Mouse (Mus musculus): ENCODE measurements around the gene Spint3. TPM values are rescaled to one million over a fixed set of nuclear protein-coding genes. Genes with fewer than 3 reads are reported as not detected.
A peak's percentile ranks its signal among the peaks of the same experiment; 100 is the strongest.
"Not testable (repeated sequence)": the region's sequence is repeated elsewhere in the genome, so short reads cannot be mapped to it uniquely, and the experiment has no call there.

Gene Spint3
- polyA plus RNA-seq, 2 experiments = not detected

GRCm38 (mm10) chr2:164604411-164604810 lies 31.2 kb upstream of the Spint3 start:
- Histone ChIP-seq H3K36me3 (ENCODE audit: control insufficient read depth, insufficient read depth, low read length) (no peaks in the 10 kb centered on the region), H3K9me3 (ENCODE audit: control insufficient read depth, low read length) (no peaks in the 10 kb centered on the region), H3K4me1 (ENCODE audit: control insufficient read depth, insufficient read depth, low read length) (no peaks in the 10 kb centered on the region), H3K4me3 (replicated peaks; ENCODE audit: low read length) (no peak overlapping the region), H3K27me3 (ENCODE audit: control insufficient read depth, insufficient read depth, low read length) (no peaks in the 10 kb centered on the region), H3K4me2 (replicated peaks; ENCODE audit: low read depth, low read length, severe bottlenecking) (no peak overlapping the region), H3K27ac (replicated peaks; ENCODE audit: low read depth, low read length) (no peak overlapping the region), H3K9ac (ENCODE audit: low read depth, low read length, severe bottlenecking) (no peak overlapping the region)
- DNase-seq (ENCODE audit: low spot score) (no peak), ATAC-seq (ENCODE audit: low FRiP score, low read depth) (no peak)
- WGBS = 82% methylated on average over 8 of the region's 8 CpGs
- no peak for TF ChIP-seq POLR2A (IDR thresholded peaks at IDR 0.05; ENCODE audit: borderline replicate concordance, extremely low read depth, insufficient read depth, insufficient read length)

DNA sequence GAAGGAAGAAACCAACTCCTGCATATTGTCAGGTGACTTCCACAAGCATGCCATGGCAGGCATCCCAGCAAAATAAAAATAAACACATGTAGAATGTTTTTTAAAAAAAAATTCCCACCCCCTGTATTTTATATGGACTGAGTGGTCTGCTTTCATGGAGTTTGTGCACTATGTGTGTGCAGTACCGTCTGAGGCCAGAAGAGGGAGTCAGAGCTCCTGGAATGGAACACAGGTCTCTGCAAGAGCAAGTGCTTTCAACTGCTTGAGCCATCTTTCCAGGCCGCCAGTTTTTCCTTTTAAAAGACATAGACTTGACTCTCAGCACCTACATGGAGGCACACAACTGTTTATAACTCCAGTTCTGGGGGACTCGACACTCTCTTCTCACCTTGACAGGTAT lies 30.2 kb upstream of the Spint3 start:
- H3K9ac ChIP-seq (ENCODE audit: low read depth, low read length, severe bottlenecking) = no peak overlapping the region
- ATAC-seq (ENCODE audit: low FRiP score, low read depth) (no peak), DNase-seq (ENCODE audit: low spot score) (no peak)
- no peak overlapping the region for H3K27ac ChIP-seq (replicated peaks; ENCODE audit: low read depth, low read length)
- no peaks in the 10 kb centered on the region for H3K36me3 ChIP-seq (ENCODE audit: control insufficient read depth, insufficient read depth, low read length)
- TF ChIP-seq POLR2A (IDR thresholded peaks at IDR 0.05; ENCODE audit: borderline replicate concordance, extremely low read depth, insufficient read depth, insufficient read length) = no peak
- no peaks in the 10 kb centered on the region for H3K4me1 ChIP-seq (ENCODE audit: control insufficient read depth, insufficient read depth, low read length)
- no peaks in the 10 kb centered on the region for H3K27me3 ChIP-seq (ENCODE audit: control insufficient read depth, insufficient read depth, low read length)
- H3K9me3 ChIP-seq (ENCODE audit: control insufficient read depth, low read length) = no peaks in the 10 kb centered on the region
- 88% methylated on average over 3 of the region's 3 CpGs for WGBS
- no peak overlapping the region for H3K4me2 ChIP-seq (replicated peaks; ENCODE audit: low read depth, low read length, severe bottlenecking)
- H3K4me3 ChIP-seq (replicated peaks; ENCODE audit: low read length) = no peak overlapping the region

DNA sequence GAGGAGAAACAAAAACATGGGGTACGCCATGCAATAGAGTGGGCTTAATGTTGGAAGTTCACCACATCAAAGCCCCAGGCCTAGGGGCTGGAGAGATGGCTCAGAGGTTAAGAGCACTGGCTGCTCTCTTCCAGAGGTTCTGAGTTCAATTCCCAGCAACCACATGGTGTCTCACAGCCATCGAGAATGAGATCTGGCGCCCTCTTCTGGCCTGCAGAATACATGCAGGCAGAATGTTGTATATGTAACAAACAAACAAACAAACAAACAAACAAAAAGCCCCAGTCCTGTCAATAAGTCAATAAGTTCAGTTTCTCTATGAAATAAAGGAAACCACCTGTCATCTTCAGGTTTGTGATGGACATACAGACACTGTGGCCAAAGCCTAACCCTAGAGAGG lies 26.9 kb upstream of the Spint3 start:
- Histone ChIP-seq H3K27me3 (ENCODE audit: control insufficient read depth, insufficient read depth, low read length) (no peaks in the 10 kb centered on the region), H3K9ac (ENCODE audit: low read depth, low read length, severe bottlenecking) (no peak overlapping the region), H3K9me3 (ENCODE audit: control insufficient read depth, low read length) (no peaks in the 10 kb centered on the region), H3K4me2 (replicated peaks; ENCODE audit: low read depth, low read length, severe bottlenecking) (no peak overlapping the region), H3K36me3 (ENCODE audit: control insufficient read depth, insufficient read depth, low read length) (no peaks in the 10 kb centered on the region), H3K4me3 (replicated peaks; ENCODE audit: low read length) (no peak overlapping the region), H3K4me1 (ENCODE audit: control insufficient read depth, insufficient read depth, low read length) (no peaks in the 10 kb centered on the region), H3K27ac (replicated peaks; ENCODE audit: low read depth, low read length) (no peak overlapping the region)
- ATAC-seq (ENCODE audit: low FRiP score, low read depth) = no peak
- DNase-seq (ENCODE audit: low spot score) = no peak
- TF ChIP-seq POLR2A (IDR thresholded peaks at IDR 0.05; ENCODE audit: borderline replicate concordance, extremely low read depth, insufficient read depth, insufficient read length) = no peak
- WGBS = 67% methylated on average over 3 of the region's 3 CpGs

- WGBS = 71% methylated on average over 4 of the region's 4 CpGs
- Histone ChIP-seq H3K36me3 (ENCODE audit: control insufficient read depth, insufficient read depth, low read length) (no peaks in the 10 kb centered on the region), H3K4me1 (ENCODE audit: control insufficient read depth, insufficient read depth, low read length) (no peaks in the 10 kb centered on the region), H3K27ac (replicated peaks; ENCODE audit: low read depth, low read length) (no peak within 1 kb of the TSS), H3K9ac (ENCODE audit: low read depth, low read length, severe bottlenecking) (no peak within 1 kb of the TSS), H3K9me3 (ENCODE audit: control insufficient read depth, low read length) (no peaks in the 10 kb centered on the region), H3K4me2 (replicated peaks; ENCODE audit: low read depth, low read length, severe bottlenecking) (no peak within 1 kb of the TSS), H3K27me3 (ENCODE audit: control insufficient read depth, insufficient read depth, low read length) (no peaks in the 10 kb centered on the region), H3K4me3 (replicated peaks; ENCODE audit: low read length) (no peak within 1 kb of the TSS)
- TF ChIP-seq POLR2A (IDR thresholded peaks at IDR 0.05; ENCODE audit: borderline replicate concordance, extremely low read depth, insufficient read depth, insufficient read length) = no peak
- no peak for DNase-seq (ENCODE audit: low spot score)
- no peak for ATAC-seq (ENCODE audit: low FRiP score, low read depth)
These were observed 20.2 kb upstream of the Spint3 start, which contains the start of gene Eppin for GRCm38 (mm10) chr2:164593494-164593893. Gene Eppin (minus strand): TSS chr2:164593594.

DNA sequence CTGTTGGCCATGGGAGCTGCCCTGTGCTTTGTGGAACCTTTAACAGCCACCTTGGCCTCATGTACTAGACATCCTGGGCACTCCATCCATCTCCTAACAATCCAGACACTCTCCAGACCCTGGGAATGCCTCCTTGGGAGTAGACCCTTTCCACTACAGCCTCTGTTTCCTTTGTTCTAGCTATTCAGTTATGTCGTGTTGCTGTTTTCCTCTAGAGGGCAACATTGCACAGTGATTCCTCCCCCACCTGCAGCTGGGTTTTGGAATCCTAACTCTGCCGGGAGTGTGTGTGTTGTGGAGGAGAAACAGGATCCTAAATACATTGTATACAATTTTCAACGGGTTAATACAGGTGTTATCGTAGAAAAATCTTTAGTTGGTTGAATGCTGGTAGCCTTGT lies 18.8 kb upstream of the Spint3 start:
- H3K9ac ChIP-seq (ENCODE audit: low read depth, low read length, severe bottlenecking) = no peak overlapping the region
- DNase-seq (ENCODE audit: low spot score) = peak; percentile 59

GRCm38 (mm10) chr2:164585025-164585725 lies 11.9 kb upstream of the Spint3 start, which contains the start of gene Wfdc6a:
Gene Wfdc6a (minus strand): TSS chr2:164585447.
- not testable (repeated sequence) for H3K4me3 ChIP-seq (replicated peaks; ENCODE audit: low read length); H3K36me3 ChIP-seq (ENCODE audit: control insufficient read depth, insufficient read depth, low read length); H3K27ac ChIP-seq (replicated peaks; ENCODE audit: low read depth, low read length); H3K4me2 ChIP-seq (replicated peaks; ENCODE audit: low read depth, low read length, severe bottlenecking); H3K27me3 ChIP-seq (ENCODE audit: control insufficient read depth, insufficient read depth, low read length); DNase-seq (ENCODE audit: low spot score); H3K4me1 ChIP-seq (ENCODE audit: control insufficient read depth, insufficient read depth, low read length); ATAC-seq (ENCODE audit: low FRiP score, low read depth); H3K9ac ChIP-seq (ENCODE audit: low read depth, low read length, severe bottlenecking); H3K9me3 ChIP-seq (ENCODE audit: control insufficient read depth, low read length)
- 56% methylated on average over 13 of the region's 13 CpGs for WGBS

More for the DNA sequence above, 18.8 kb upstream of the Spint3 start:
- Histone ChIP-seq H3K4me3 (replicated peaks; ENCODE audit: low read length) (no peak overlapping the region), H3K9me3 (ENCODE audit: control insufficient read depth, low read length) (no peaks in the 10 kb centered on the region), H3K4me1 (ENCODE audit: control insufficient read depth, insufficient read depth, low read length) (no peaks in the 10 kb centered on the region), H3K36me3 (ENCODE audit: control insufficient read depth, insufficient read depth, low read length) (no peaks in the 10 kb centered on the region), H3K27ac (replicated peaks; ENCODE audit: low read depth, low read length) (no peak overlapping the region), H3K27me3 (ENCODE audit: control insufficient read depth, insufficient read depth, low read length) (no peaks in the 10 kb centered on the region), H3K4me2 (replicated peaks; ENCODE audit: low read depth, low read length, severe bottlenecking) (no peak overlapping the region)
- TF ChIP-seq POLR2A (IDR thresholded peaks at IDR 0.05; ENCODE audit: borderline replicate concordance, extremely low read depth, insufficient read depth, insufficient read length) = no peak
- 10% methylated on average over 4 of the region's 4 CpGs for WGBS
- ATAC-seq (ENCODE audit: low FRiP score, low read depth) = peak; percentile 72; the same call in 1 of the 2 replicates

Measured in limb, embryonic 14.5 days (tissue).